Mouse (Mus musculus): Measurements from ENCODE around the gene Arhgef11. TPM values are rescaled to one million over a fixed set of nuclear protein-coding genes. Genes with fewer than 3 reads are reported as not detected.
A peak's percentile ranks its signal among the peaks of the same experiment; 100 is the strongest.
"Not testable (repeated sequence)": the region's sequence is repeated elsewhere in the genome, so short reads cannot be mapped to it uniquely, and the experiment has no call there.

Arhgef11 gene
- 13.7 and 14.4 TPM in 2 replicates for polyA plus RNA-seq (2015; fragmentation: Nextera tagmentation; extraction: Ambion mirVana)

DNA sequence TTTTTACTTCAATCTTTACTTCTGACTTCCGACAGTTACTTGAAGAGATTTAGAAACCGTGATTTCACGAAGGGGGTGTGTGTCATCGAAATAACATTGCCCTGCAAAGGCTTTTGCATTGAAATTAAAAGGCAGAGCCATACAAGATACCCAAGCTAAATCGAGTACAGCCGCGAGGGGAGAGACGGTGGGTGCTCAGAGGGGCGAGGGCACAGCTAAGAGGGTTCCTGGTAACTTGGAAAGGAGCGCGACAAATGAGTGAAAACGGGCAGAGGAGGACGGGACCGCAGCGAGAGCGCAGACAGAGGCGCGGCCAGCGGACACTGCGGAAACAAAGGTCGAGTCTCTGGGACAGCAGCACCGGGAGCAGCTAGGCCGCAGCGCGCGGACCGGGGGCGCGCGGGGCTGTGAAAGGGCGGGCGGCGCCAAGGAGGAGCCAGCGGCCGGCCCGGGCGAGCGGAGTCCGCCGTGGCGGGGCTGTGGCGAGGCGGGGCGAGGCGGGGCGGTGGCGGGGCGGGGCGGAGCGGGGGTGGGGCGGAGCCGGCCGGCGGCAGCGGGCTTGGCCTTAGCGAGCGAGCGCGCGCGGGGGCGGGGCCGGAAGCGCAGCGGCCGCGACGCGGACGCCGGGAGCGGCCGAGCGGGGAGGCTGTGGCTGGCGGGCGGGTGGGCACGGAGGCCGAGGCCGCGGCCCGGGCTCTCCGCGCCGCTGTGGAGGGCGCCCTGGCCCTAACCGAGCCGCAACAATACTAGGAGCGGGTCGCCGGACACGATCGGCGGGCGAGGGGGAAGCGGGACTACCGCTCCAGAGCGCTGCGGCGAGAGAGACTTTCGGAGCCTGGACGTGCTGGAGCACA lies at the start of gene Arhgef11:
Arhgef11 (plus strand) TSS at position 603 of the 854 bp plus-strand sequence.
- ATAC-seq, result peak; percentile 94
- Histone ChIP-seq H3K27me3 (replicated peaks) (no peaks in the 10 kb centered on the region), H3K4me3 (replicated peaks) (peak within 1 kb of the TSS; percentile 82), H3K4me2 (replicated peaks) (peak within 1 kb of the TSS; percentile 90), H3K27ac (peak within 1 kb of the TSS; percentile 93), H3K36me3 (no peaks in the 10 kb centered on the region), H3K9ac (peak within 1 kb of the TSS; percentile 95), H3K4me1 (replicated peaks) (peaks cover 20% of the 10 kb centered on the region), H3K9me3 (no peaks in the 10 kb centered on the region)
- WGBS, result 1% methylated on average over 81 of the region's 101 CpGs

DNA sequence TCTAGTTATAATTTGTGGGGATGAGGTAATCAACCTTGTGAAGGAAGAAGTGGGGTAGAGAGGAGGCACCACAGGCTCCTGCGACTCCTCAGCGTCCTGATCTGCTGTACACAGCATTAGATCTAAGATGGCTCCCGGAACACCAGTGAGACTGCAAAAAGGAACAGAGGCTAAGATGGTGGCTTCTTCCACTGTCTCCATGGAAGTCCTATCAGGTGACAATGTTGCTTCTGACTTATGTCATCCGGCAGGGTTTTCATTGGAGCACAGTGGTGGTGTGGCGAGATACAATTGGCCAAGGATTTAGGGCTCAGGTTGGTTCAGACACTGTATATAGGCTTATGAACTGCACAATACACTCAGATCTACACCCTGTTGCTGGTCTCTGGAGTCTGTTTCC lies 48.7 kb upstream of the Arhgef11 start:
- Histone ChIP-seq H3K27ac (no peak overlapping the region), H3K4me3 (replicated peaks) (no peak overlapping the region), H3K4me2 (replicated peaks) (no peak overlapping the region), H3K9me3 (no peaks in the 10 kb centered on the region), H3K36me3 (no peaks in the 10 kb centered on the region), H3K27me3 (replicated peaks) (no peaks in the 10 kb centered on the region), H3K9ac (no peak overlapping the region), H3K4me1 (replicated peaks) (peaks cover 5% of the 10 kb centered on the region)
- WGBS, result 92% methylated on average over 5 of the region's 5 CpGs
- no peak for ATAC-seq

DNA sequence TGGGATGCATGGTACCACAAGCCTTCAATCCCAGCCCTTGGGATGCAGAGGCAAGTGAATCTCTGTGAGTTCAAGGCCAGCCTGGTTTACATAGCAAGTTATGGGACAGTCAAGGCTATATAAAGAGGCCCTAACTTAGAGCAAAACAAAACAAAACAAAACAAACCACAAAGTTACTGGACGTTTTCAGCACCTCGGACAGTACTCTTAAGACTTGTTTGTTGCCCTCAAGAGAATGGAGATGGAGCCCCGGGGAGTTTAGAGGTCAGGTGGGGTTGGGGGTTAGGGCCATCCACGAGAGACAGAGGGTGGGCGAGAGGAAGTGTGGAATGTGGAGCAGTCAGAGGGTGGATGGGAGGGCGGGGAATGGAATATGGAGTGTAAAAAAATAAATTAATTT lies 41.6 kb upstream of the Arhgef11 start:
- WGBS, result 30% methylated on average over 6 of the region's 6 CpGs
- H3K9me3 ChIP-seq, result no peaks in the 10 kb centered on the region
- no peak for ATAC-seq
- no peak overlapping the region for H3K27ac ChIP-seq
- no peak overlapping the region for H3K9ac ChIP-seq
- H3K4me1 ChIP-seq (replicated peaks), result no peaks in the 10 kb centered on the region
- no peak overlapping the region for H3K4me2 ChIP-seq (replicated peaks)
- H3K27me3 ChIP-seq (replicated peaks), result no peaks in the 10 kb centered on the region
- H3K36me3 ChIP-seq, result no peaks in the 10 kb centered on the region
- H3K4me3 ChIP-seq (replicated peaks), result no peak overlapping the region

DNA sequence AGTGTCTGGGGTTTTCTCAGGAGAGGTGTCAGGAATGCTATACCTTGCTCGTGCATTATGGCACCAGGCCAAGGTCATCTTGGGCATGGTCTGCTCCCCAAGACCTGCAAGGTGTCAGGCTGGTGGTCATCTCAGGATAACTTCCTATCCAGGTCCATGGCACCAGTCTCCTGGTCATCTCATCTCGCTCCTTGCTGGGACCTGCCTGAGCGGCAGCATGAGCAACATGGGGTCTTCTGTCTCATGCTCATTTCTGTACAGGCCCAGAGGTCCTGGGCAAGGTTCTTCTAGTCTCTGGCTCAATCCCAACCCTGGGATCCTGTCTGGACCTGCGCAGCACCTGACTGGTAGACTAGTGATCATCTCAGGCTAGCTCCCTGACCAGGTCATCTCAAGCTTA lies 35.1 kb upstream of the Arhgef11 start:
- H3K4me3 ChIP-seq (replicated peaks), result no peak overlapping the region
- no peak overlapping the region for H3K9ac ChIP-seq
- H3K27ac ChIP-seq, result no peak overlapping the region
- ATAC-seq, result no peak
- no peaks in the 10 kb centered on the region for H3K9me3 ChIP-seq
- H3K4me1 ChIP-seq (replicated peaks), result no peaks in the 10 kb centered on the region
- no peaks in the 10 kb centered on the region for H3K27me3 ChIP-seq (replicated peaks)
- H3K4me2 ChIP-seq (replicated peaks), result no peak overlapping the region
- no peaks in the 10 kb centered on the region for H3K36me3 ChIP-seq
- 93% methylated on average over 4 of the region's 4 CpGs for WGBS

DNA sequence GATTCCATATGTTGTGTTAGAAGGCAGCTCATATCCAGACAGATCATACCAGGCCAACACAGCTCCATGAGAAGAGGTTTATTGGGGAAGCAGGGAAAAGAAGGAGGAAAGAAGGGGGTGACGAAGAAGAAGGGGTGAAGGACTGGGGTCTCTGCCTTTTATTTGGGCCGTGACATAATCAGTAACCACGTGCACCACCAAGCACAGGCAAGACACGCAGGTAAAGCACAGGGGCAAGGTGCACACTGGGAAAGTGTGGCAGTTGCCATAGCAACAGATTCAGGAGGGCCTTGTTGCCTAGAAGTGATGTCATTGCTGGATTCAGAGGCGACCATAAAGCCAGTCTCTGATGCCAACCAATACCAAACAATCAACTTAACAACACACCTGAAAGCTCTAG lies 23.6 kb upstream of the Arhgef11 start:
- no peaks in the 10 kb centered on the region for H3K9me3 ChIP-seq
- no peak for ATAC-seq
- no peak overlapping the region for H3K27ac ChIP-seq
- no peak overlapping the region for H3K9ac ChIP-seq
- H3K4me2 ChIP-seq (replicated peaks), result no peak overlapping the region
- no peaks in the 10 kb centered on the region for H3K4me1 ChIP-seq (replicated peaks)
- 76% methylated on average over 5 of the region's 5 CpGs for WGBS
- no peaks in the 10 kb centered on the region for H3K27me3 ChIP-seq (replicated peaks)
- H3K36me3 ChIP-seq, result no peaks in the 10 kb centered on the region
- no peak overlapping the region for H3K4me3 ChIP-seq (replicated peaks)

DNA sequence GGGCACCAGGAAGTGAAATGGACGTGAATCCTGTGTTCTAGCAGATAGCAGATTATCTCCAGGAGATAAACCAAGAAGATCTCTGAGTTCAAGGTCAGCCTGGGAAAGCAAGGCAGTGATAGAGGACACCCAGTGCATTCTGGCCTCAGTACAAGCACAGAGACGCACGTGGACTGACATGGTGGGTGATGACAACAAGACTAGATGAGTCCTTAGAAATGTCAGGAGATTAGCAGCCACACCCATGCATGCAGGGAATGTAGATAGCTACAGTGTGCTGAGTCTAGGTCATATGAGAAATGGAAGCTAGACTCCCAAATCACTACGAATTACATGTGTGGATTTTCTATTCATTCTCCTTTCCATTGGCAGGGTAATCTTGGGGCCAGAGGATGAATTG lies 22.0 kb upstream of the Arhgef11 start:
- 71% methylated on average over 4 of the region's 4 CpGs for WGBS
- not testable (repeated sequence) for ATAC-seq

DNA sequence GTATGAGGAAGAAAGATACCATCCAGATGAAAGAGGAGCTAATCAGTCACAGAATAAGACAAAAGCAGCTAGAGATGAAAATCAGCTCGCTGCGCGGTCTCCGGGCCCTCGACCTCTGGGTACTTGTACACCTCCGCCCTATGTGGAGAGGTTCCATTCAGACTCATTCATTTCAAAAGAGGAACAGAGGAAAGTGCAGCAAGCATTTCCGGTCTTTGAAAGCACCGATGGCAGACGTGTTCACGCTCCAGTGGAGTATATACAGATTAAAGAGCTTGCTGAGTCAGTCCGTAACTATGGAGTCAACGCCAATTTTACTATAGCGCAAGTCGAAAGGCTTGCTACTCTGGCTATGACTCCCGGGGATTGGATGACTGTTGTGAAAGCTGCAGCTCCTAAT lies 16.3 kb upstream of the Arhgef11 start:
- H3K9ac ChIP-seq; H3K36me3 ChIP-seq; H3K27ac ChIP-seq; ATAC-seq; H3K9me3 ChIP-seq; H3K4me1 ChIP-seq (replicated peaks); H3K4me3 ChIP-seq (replicated peaks); H3K4me2 ChIP-seq (replicated peaks); H3K27me3 ChIP-seq (replicated peaks): not testable (repeated sequence)
- WGBS, result 96% methylated on average over 15 of the region's 15 CpGs

More for the DNA sequence above, 22.0 kb upstream of the Arhgef11 start:
- H3K36me3 ChIP-seq; H3K4me2 ChIP-seq (replicated peaks); H3K9ac ChIP-seq; H3K27ac ChIP-seq; H3K9me3 ChIP-seq; H3K27me3 ChIP-seq (replicated peaks); H3K4me3 ChIP-seq (replicated peaks); H3K4me1 ChIP-seq (replicated peaks): not testable (repeated sequence)

DNA sequence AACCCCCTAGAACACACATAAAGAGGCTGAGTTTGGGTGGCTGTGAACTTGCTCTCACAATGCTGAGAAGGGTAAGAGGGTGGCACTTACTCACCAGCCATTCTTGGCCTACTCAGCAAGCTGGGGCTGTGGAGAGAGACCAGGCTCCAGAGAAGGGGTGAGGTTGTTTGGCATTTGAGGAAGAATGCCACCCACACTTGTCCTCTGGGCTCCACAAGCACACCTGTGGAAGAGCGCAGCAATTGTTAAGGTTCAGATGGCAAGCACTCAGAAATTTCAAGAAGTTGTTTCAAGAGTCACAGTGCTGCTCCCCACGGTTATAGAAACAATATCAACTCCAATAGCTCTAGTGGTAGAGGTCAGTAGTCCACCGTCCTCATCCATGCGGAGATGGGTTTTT lies 1.0 kb upstream of the Arhgef11 start:
- WGBS, result 58% methylated on average over 4 of the region's 4 CpGs
- Histone ChIP-seq H3K4me3 (replicated peaks) (no peak overlapping the region), H3K27ac (0 out of 2 replicates have a peak overlapping the region, but pooled peaks have one; percentile 77), H3K9ac (no peak overlapping the region), H3K4me2 (replicated peaks) (peak overlapping the region; percentile 90), H3K36me3 (no peaks in the 10 kb centered on the region), H3K27me3 (replicated peaks) (no peaks in the 10 kb centered on the region), H3K4me1 (replicated peaks) (peaks cover 19% of the 10 kb centered on the region), H3K9me3 (no peaks in the 10 kb centered on the region)
- ATAC-seq, result no peak

DNA sequence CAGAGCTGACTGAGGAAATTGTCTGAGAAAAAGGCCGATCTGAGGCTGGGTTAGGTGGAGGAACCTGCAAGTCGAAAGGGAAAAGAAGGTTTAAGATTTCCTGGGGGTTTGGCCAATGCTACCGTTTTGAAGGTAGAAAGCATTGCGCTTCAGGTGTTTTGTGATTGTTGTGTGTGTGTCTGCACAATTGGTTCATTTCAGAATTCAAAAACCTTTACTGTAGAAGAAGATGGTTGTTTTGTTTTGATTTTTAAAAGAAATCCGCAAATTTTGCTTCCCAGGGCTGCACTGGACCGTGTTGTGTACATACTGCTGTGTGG lies 412 bp downstream of the Arhgef11 start:
- Histone ChIP-seq H3K9ac (peak overlapping the region; percentile 95), H3K4me3 (replicated peaks) (peak overlapping the region; percentile 82), H3K36me3 (no peaks in the 10 kb centered on the region), H3K9me3 (no peaks in the 10 kb centered on the region), H3K27ac (peak overlapping the region; percentile 93), H3K4me2 (replicated peaks) (peak overlapping the region; percentile 90), H3K27me3 (replicated peaks) (no peaks in the 10 kb centered on the region), H3K4me1 (replicated peaks) (peaks cover 20% of the 10 kb centered on the region)
- ATAC-seq, result no peak
- WGBS, result 1% methylated on average over 6 of the region's 6 CpGs

DNA sequence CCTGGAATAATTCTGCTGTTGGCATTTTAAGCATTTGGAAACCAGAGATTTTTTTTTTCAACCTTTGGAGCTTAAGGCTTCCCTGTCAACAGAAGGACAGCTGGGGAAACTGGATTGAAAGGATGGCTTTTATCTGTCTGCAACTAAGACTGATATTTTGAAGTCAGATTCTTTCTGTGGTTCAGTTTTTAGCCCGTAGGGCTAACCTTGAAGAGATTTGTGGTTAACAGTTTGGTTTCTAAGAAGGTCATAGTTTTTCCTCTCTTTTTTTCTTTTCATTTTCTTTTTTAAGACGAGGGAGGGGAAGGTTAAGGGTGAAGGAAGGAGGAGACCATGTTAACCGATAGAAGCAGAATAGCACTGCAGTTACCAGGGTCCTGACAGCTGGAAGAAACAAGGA lies 881 bp downstream of the Arhgef11 start:
- H3K4me1 ChIP-seq (replicated peaks), result peaks cover 20% of the 10 kb centered on the region
- H3K36me3 ChIP-seq, result no peaks in the 10 kb centered on the region
- H3K27me3 ChIP-seq (replicated peaks), result no peaks in the 10 kb centered on the region
- H3K9me3 ChIP-seq, result no peaks in the 10 kb centered on the region
- 1% methylated on average over 3 of the region's 3 CpGs for WGBS
- H3K4me2 ChIP-seq (replicated peaks), result peak overlapping the region; percentile 90
- H3K27ac ChIP-seq, result no peak overlapping the region
- peak overlapping the region; percentile 82 for H3K4me3 ChIP-seq (replicated peaks)
- ATAC-seq, result no peak
- H3K9ac ChIP-seq, result peak overlapping the region; percentile 95

DNA sequence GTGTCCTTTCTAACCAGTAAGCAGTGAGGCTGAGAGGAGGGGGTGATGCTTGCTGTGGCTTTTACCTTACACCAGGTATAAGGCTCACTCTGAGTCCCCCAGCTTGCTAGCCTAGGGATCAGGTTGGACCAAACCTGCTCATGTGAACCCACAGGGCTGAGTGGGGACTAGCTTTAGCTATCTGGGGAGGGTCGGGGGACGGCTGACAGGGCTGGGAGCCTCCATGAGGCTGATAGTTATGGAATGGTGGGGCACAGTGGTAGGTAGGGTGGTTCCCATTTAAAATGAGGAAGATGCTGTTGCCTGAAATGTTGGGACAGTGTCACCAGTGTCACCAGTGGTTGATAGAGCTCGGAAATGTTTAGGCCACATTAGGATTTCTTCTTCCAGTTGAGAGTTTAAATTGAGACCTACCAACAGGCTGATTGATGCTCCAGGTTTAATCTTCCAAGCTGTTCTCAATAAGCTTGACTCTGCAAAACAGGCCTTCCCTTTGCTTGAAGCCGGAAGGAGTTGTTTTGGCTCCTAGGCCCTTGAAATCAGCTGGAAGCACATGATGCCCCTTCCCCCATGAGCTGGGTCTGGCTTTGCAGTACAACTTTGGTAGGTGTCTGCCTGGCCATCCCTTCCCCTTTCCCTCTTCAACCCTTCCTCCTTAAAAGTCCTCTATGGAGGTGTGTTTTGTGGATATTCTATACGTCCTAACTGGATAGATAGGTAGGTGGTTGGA lies 1.8 kb downstream of the Arhgef11 start:
- Histone ChIP-seq H3K4me1 (replicated peaks) (peaks cover 20% of the 10 kb centered on the region), H3K27me3 (replicated peaks) (no peaks in the 10 kb centered on the region), H3K4me3 (replicated peaks) (peak overlapping the region; percentile 82), H3K4me2 (replicated peaks) (peak overlapping the region; percentile 90), H3K9ac (peak overlapping the region; percentile 95), H3K36me3 (no peaks in the 10 kb centered on the region), H3K9me3 (no peaks in the 10 kb centered on the region), H3K27ac (0 out of 2 replicates have a peak overlapping the region, but pooled peaks have one; percentile 3)
- ATAC-seq, result no peak
- 35% methylated on average over 5 of the region's 5 CpGs for WGBS

DNA sequence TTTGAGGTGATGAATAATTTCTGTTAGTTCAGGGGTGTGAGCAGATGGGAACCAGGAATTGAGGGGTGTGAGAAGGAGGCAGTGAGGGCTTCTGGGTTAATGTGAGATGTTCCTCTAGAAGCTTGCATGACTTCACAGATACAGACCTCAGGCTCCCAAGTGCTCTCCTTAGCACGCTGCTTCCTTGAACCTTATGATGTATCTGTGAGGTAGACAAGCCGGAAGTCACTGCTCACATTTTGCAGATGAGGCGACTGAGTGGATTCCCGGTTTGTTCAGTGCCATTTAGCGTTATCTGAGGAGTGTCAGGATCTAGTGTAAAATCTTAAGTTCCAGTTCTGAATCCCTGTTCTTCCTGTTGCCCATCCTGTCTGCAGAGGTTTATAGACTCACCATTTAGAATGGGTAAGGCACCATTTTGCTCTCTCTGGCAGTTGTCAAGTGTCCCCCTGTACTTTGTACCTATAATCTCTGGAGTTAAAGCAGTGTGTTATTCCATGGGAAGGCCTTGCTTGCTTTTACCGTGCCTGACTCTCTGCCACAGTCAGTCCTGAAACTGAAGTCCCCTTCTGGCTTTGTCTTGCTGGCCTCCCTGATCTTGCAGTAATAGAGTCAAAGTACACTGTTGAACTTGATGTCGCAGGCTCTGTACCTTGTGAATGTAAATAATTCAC lies 3.0 kb downstream of the Arhgef11 start:
- Histone ChIP-seq H3K4me2 (replicated peaks) (peak overlapping the region; percentile 90), H3K36me3 (no peaks in the 10 kb centered on the region), H3K4me1 (replicated peaks) (peaks cover 20% of the 10 kb centered on the region), H3K27ac (peak overlapping the region; percentile 71), H3K27me3 (replicated peaks) (no peaks in the 10 kb centered on the region), H3K4me3 (replicated peaks) (peak overlapping the region; percentile 82), H3K9ac (peak overlapping the region; percentile 28), H3K9me3 (no peaks in the 10 kb centered on the region)
- ATAC-seq, result peak; percentile 29
- WGBS, result 39% methylated on average over 7 of the region's 7 CpGs

Data from intestine, embryonic 15.5 days (tissue).